Mouse (Mus musculus): ENCODE measurements at regions not wholly inside any gene's neighbourhood (a gene's known extent, or its start where the extent isn't known, plus 50 kb on each side); places are given as distances from the start of the nearest gene placed in this dataset.
"Not testable (repeated sequence)": the region's sequence is repeated elsewhere in the genome, so short reads cannot be mapped to it uniquely, and the experiment has no call there.

DNA sequence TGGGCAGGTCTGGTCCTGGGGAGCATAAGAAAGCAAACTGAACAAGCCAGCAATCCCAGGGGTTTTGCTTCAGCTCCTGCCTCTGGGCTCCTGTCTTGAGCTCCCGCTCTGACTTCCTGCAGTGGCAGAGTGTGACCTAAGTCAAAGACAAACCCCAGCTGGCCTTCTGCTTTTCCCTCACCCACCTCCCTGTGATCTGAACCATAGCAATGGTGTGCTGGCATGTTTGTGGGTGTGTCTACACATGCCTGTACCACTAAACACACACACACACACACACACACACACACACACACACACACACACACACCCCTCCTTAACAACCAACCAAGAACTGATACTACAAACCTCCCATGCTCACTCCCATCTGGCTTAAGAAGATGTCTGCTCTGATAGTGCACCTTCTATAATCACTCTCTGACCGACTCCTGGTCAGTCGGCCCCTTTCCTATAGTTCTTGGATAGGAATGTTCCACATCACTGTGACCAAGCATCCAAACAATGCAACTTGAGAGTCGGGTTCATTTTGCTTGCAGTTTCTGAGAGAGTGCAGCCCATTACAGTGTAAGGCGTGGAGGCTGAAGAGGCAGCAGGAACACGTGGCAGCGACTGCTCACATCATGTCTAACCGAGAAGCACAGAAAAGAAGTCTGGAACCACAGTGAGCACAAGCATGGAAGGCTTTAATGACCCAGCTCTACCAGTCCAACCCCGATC lies 134.4 kb downstream of the Tcp10c start:
- no peak for DNase-seq (ENCODE audit: low read depth, low spot score)

- not testable (repeated sequence) for DNase-seq (ENCODE audit: low read depth, low spot score)
Observed at GRCm38 (mm10) chr17:13492239-13492638, 137.9 kb downstream of the Tcp10c start.

DNA sequence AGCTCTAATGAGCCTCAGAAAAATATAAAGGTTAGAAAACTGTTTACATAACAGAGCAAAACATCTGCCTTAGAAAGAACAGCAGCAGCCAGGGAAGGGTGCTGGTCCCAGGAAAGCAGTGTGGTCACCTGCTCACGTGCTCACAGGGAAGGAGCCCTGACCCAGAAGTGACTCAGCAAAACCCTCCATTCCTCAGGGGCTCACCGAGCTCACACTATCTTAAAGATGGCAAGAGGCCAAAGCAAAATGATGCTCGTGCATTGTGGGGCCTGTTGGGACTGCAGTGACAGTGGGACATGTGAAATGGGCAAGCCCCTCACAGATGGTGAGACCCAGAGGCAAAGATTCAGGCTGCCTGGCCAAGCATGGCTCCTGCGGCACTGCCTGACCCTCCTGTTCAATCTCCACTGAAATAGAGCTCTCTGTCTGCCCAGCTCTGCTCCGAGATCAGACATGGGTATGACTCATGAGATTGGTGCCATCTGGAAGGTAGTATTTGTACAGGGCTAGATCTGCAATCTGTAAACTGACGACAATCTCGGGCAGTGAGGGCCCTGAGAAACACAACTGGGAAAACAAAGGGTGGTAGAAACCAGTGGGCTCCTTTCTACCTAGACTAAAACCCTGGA lies 138.4 kb downstream of the Tcp10c start:
- DNase-seq (ENCODE audit: low read depth, low spot score) = peak; percentile 82

- DNase-seq (ENCODE audit: low read depth, low spot score) = not testable (repeated sequence)
Observed at GRCm38 (mm10) chr17:13493866-13494265, 139.5 kb downstream of the Tcp10c start.

DNA sequence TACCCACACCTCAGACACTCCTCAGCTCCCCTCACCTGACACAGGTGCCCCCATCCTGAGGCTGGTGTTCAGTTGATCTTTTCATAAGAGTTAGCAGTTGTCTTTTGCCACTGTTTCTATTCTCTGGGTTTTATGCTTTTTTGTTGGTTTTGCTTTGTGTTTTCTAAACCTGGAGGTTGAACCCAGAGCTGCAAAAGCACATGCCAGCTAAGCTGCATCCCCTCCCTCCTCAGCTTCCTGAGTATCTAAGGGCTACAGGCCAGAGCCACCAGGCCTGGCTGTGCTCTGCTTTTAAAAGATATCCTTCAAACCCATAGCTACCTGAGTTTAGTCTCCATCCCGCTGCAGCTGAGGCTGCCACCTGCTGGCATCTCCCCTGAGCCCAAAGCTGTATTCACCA lies 140.1 kb downstream of the Tcp10c start:
- not testable (repeated sequence) for DNase-seq (ENCODE audit: low read depth, low spot score)

DNA sequence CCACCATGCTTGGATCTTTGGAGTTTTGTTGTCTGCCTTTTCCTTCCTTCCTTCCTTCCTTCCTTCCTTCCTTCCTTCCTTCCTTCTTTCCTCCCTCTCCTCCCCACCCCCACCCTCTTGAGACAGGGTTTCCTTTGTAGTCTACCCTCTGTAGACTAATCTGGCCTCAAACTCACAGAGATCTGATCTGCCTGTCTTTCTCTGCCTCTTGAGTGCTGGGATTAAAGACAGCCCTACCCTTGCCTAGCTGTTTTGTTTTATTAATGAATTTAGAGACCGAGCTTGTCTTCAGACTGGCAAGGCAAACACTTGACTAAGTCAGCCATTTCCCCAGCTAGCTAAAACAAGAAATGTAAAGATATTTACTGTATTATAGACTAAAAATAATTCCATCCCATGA lies 150.0 kb downstream of the Tcp10c start:
- not testable (repeated sequence) for DNase-seq (ENCODE audit: low read depth, low spot score)

DNA sequence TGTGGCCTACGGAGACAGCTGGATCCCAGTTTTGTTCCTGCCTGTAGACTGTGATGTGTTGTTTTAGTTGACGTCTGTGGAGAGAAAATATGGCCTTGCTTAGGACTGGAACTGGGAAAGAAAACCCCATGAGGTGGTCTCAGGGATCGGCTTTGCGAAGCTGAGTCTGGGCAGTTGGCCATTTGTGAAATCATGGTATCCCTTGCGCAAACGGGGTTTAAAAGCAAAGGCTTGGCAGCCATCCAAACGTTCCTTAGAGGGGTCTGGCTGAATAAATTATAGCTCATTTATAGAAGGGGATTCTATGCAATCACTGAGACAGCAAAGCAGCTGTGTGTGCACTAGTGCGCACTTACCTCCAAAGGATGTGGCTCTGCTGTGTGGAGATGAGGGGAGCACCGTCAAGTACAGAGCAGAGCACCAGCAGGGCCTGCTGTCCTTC lies 150.5 kb downstream of the Tcp10c start:
- not testable (repeated sequence) for DNase-seq (ENCODE audit: low read depth, low spot score)

- not testable (repeated sequence) for DNase-seq (ENCODE audit: low read depth, low spot score)
Observed at GRCm38 (mm10) chr17:13507397-13508063, 153.2 kb downstream of the Tcp10c start.

DNA sequence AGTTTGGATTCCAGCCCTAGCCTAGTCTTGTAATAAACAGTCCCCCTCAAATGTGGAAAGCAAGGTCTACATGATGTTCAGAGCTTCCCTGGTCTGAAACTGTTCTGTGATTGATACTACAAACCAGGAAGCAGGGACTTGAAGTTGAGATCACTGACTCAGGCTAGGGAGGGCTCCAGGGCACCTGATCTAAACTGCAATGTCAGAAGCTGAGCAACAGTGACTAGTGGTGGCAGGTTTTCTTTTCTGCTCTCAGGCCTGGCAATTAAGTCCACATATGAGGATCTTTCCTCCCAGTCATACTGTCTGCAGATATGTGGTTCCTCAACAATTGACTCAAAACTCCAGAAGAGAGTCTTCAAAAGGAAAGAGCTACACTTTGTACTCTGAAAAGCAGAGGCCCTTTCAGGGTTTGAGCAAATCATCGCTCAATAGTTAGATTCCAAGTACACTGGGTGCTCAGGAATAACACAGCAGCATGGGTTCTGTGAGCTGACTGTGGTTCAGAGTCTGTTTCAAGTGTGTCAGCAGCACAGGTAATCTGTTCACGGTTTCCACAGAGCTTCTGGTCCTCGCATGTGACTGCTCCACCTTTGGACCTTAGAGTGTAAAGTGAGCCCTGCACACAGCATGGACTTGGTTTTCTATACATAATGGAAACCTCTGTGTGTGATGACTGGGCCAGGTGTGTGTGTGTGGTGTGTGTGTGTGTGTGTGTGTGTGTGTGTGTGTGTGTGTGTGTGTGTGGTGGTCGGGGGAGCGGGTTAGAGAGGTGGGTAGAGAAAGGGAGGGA lies 165.2 kb downstream of the Tcp10c start:
- DNase-seq (ENCODE audit: low read depth, low spot score) = not testable (repeated sequence)

GRCm38 (mm10) chr17:13532579-13532978 lies 178.2 kb downstream of the Tcp10c start:
- not testable (repeated sequence) for DNase-seq (ENCODE audit: low read depth, low spot score)

GRCm38 (mm10) chr17:13540446-13541241 lies 186.3 kb downstream of the Tcp10c start:
- no peak for DNase-seq (ENCODE audit: low read depth, low spot score)

DNA sequence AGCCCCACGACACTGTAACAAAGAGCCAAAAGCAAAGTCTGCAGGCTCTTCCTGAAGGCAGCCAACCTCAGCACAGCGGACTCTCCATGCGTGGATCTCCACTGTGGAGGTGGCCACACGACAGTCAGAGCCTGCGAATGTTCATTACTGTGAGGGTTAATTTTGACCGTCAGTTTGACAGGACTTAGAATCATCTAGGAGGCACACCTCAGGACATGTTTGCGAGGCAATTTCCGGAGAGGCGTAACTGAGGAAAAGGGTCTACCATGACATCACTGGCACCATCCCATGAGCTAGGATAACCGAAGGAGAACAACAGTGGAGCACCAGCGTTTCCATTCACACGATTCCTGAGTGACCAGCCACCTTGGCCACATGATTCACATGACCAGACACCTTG lies 186.9 kb downstream of the Tcp10c start:
- DNase-seq (ENCODE audit: low read depth, low spot score) = no peak

DNA sequence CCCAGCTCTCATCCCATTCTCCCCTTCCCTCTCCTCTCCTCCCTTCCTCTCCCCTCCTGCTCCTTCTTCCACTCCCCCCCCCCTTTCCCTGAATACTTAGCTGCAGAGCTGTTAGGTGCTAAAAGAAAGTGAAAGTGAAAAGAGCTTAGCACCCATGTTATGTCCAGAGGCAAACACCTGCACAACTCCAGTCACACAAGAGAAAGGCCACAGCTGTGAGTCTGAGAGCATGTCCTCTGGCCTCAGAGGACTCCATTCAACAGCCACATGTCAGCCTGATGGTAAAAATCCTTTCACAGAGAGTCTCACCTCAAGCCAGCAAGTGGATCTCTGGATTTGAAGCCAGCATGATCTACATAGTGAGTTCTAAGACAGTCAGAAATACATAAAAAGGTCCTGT lies 187.9 kb downstream of the Tcp10c start:
- peak; percentile 36 for DNase-seq (ENCODE audit: low read depth, low spot score)

DNA sequence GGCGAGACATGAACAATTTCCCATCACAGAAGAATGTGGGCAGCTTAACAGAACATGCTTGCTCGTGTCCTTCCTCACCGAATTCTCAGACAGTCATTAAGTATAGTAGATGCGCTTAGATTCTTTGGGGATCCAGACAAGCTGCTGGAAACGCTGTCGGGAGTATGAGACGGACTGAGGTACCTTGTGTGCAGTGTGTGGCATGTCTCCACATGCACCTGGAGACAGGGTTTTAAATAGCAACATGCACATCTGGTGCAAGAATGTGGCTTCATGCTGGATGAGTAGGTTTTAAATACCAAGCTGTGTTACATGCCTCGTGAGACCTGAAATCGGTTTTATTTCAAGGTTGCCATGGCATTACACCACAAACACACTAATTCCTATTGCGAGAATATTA lies 188.5 kb downstream of the Tcp10c start:
- no peak for DNase-seq (ENCODE audit: low read depth, low spot score)

DNA sequence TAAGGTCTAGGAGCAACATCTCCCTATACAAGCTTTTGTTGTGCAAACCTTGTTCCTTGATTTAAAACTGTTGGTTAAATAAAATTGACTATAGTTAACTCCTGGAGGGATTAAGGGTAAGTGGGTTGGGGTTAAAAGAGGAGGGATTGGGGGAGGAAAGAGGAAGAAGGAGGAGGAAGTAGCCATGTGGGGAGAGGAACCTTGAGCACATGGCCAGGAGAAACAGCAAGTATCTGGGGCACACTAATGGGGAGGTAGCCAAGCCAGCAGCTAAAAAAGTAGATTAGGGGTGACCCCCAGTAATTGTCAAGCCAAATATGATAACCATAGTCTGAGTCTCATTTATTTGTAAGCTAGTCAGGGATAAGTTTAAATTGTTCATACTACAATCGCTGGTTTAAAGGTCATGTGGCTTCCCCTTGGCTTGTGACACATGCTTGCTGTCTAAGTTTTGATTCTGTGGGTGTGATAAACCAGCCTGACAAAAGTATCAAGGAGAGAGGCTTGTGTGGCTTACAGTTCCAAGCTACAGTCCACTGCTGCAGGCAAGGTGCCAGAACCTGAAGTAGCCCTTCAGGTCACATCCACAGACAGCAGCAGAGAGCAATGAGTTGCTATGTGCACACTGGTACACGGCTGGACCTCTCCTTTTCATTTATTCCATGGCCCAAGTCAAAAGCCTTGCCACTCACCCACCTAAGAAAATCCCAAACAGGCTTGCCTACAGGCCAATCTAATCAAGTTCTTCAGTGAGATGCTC lies 189.8 kb downstream of the Tcp10c start:
- DNase-seq (ENCODE audit: low read depth, low spot score) = peak; percentile 32

DNA sequence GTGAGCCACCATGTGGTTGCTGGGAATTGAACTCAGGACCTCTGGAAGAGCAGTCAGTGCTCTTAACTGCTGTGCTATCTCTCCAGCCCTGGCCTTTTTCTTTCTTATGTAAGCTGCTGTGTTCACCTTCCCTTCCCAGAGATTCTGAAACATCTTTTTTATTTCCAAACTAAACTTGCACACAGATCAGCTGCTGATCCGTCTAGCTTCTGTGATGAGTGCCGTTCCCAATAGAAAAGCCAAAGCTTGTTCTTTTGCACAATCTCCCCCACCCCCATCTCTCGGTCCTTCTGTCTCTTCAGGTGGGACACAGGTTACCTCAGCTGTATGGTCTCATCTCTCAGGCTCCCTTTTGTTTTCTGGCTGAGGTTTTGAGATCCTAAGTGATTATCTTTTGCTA lies 191.9 kb downstream of the Tcp10c start:
- no peak for DNase-seq (ENCODE audit: low read depth, low spot score)

GRCm38 (mm10) chr17:13546669-13547085 lies 192.3 kb downstream of the Tcp10c start:
- no peak for DNase-seq (ENCODE audit: low read depth, low spot score)

GRCm38 (mm10) chr17:13547657-13548360 lies 193.4 kb downstream of the Tcp10c start:
- no peak for DNase-seq (ENCODE audit: low read depth, low spot score)

Data from 3T3-L1 (cell line).